Mouse (Mus musculus) hindlimb bud, embryonic 11.5 days (tissue): ENCODE results near the gene 3110021N24Rik.

Experiments
- DNase-seq: peaks from one replicate; pipeline ENCODE4 v3.0.0-alpha.2; 2012; ENCODE audit warnings: low read depth, low spot score; ENCODE audit errors: extremely low spot score

3110021N24Rik gene

GRCm38 (mm10) chr4:108793941-108794340 is 74.5 kb downstream of the 3110021N24Rik start:
- DNase-seq = no peak

GRCm38 (mm10) chr4:108796701-108797100 is 77.3 kb downstream of the 3110021N24Rik start:
- no peak for DNase-seq

GRCm38 (mm10) chr4:108798083-108798830 is 78.8 kb downstream of the 3110021N24Rik start:
- no peak for DNase-seq

DNA sequence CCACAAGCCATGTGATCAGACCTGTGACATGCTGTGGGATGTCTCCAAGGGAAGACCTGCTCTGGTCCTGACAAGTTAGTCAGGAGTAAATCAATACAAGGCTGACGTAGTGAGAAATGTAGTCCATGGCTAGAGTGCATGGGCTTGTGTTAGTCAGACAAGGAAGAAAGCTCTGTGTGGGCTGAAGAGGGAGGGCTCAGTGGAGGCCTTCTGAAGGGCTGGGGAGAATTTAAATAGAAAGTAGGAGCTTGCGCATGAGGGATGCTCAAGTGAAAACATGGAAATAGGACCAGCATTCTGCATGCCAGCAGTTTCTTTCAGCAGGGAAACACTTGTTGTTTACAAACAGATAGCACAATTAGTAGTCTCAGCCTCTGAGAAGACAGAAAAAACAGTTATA is 84.1 kb downstream of the 3110021N24Rik start:
- DNase-seq = no peak

- no peak for DNase-seq
These were observed 91.7 kb downstream of the 3110021N24Rik start for GRCm38 (mm10) chr4:108811142-108811541.

- no peak for DNase-seq
These were observed 92.1 kb downstream of the 3110021N24Rik start for GRCm38 (mm10) chr4:108811550-108811949.

GRCm38 (mm10) chr4:108825677-108826076 is 106.2 kb downstream of the 3110021N24Rik start:
- no peak for DNase-seq

DNA sequence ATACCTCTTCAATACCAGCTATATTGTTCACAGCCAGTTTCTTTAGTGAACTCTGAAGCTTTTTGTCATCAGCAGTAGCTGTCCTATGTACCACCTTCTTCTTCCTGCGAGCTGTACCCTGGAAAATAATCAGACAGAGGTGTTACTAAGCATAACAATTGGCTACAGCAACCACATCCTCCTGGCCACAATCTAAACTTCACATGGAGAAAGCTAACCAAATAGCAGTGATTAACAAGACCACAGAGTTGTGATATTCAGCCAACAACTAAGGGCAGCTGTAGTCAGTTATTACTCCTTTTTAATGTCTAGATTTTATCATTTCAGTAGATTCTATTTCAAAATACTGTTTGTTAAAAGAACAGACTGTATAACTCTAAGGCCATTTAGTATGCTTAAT is 106.6 kb downstream of the 3110021N24Rik start:
- no peak for DNase-seq

DNA sequence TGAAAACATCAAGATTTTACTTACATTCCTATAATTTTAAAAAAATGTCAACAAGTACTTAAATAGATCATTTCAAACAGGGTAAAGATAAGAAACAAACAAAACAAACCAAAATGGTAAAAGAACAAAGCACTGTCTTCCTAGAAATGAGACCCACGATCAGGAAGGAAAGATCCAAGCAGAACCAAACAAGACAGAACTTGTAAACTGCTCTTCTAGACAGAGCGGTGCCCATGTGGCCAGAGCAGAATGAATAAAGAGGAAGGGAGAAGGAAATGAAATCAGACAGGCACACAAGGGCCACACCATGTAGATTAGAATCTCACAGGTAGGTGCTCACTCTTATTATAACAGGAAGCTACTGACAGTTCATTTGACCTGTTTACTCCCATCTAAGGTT is 107.2 kb downstream of the 3110021N24Rik start:
- DNase-seq = no peak

DNA sequence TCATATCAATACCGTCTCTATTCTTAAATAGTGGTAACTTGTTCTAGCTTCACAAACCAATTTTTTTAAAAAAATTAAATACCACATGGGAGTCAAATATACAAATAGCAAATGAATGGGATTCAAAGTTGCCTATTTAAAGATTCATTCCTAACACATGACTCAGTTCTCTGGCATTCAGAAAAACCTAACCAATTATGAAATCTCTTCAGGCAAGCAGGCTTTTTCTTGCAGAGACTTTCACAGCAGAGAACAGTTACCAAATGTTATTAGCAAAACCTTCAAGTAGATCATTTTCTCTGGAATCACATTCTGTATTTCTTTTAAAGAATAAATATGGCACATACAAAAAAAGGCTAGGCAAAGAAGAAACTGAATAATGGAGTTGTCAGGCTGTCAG is 111.2 kb downstream of the 3110021N24Rik start:
- no peak for DNase-seq
